Mouse (Mus musculus) MEL (cell line): ENCODE measurements around the gene Ifit3. TPM values are rescaled to one million over a fixed set of nuclear protein-coding genes. Genes with fewer than 3 reads are reported as not detected.

Source experiments
- DNase-seq: peaks from one replicate; pipeline ENCODE4 v3.0.0; 2011; ENCODE audit warnings: low read depth, low spot score
- H3K27ac ChIP-seq: 2 replicates; pipeline ENCODE4 v1.5.1; 2012; ENCODE audit warnings: low read depth, mild to moderate bottlenecking, control low read depth, low read length, moderate library complexity; ENCODE audit not compliant: control insufficient read depth
- H3K27me3 ChIP-seq, 2 experiments: fragments of 150-350 bp in 1 of 2; sonication (generic) in 1 of 2; 2 replicates each; pipeline ENCODE4 v1.6.1; 2012; ENCODE audit warnings: low read length in 2 of 2, mild to moderate bottlenecking in 2 of 2, improper control_type of control experiment in 1 of 2, moderate library complexity in 1 of 2; ENCODE audit not compliant: insufficient read depth in 2 of 2, control insufficient read depth in 1 of 2
- H3K36me3 ChIP-seq, 2 experiments: 2 replicates each; pipeline ENCODE4 v1.6.1; 2012 to 2014; ENCODE audit warnings: low read length in 2 of 2, improper control_type of control experiment in 1 of 2, inconsistent platforms in 1 of 2, mild to moderate bottlenecking in 1 of 2; ENCODE audit not compliant: insufficient read depth in 2 of 2, control insufficient read depth in 1 of 2
- H3K4me1 ChIP-seq, 2 experiments: fragments of 150-350 bp in 1 of 2; sonication (generic) in 1 of 2; 2 replicates each; pipeline ENCODE4 v1.6.1; 2012; ENCODE audit warnings: low read length in 2 of 2, improper control_type of control experiment in 1 of 2, mild to moderate bottlenecking in 1 of 2; ENCODE audit not compliant: insufficient read depth in 2 of 2, control insufficient read depth in 1 of 2
- H3K4me3 ChIP-seq, 2 experiments: fragments of 150-350 bp in 1 of 2; sonication (generic) in 1 of 2; 2 replicates each; pipeline ENCODE4 v1.5.1; 2012; ENCODE audit warnings: low read depth in 2 of 2, low read length in 2 of 2, mild to moderate bottlenecking in 2 of 2, moderate library complexity in 2 of 2, control low read depth in 1 of 2, improper control_type of control experiment in 1 of 2; ENCODE audit not compliant: control insufficient read depth in 1 of 2, insufficient read depth in 1 of 2
- H3K79me2 ChIP-seq: 2 replicates; pipeline ENCODE4 v1.6.1; 2012; ENCODE audit warnings: mild to moderate bottlenecking, low read length, moderate library complexity; ENCODE audit not compliant: control insufficient read depth, poor library complexity, insufficient read depth
- H3K9ac ChIP-seq: 2 replicates; pipeline ENCODE4 v1.6.1; 2012; ENCODE audit warnings: low read depth, mild to moderate bottlenecking, control low read depth, low read length, moderate library complexity; ENCODE audit not compliant: control insufficient read depth, poor library complexity, severe bottlenecking
- H3K9me3 ChIP-seq: fragments of 150-350 bp; sonication (generic); replicated peaks from 2 replicates; pipeline ENCODE4 v1.6.1; 2012; ENCODE audit warnings: mild to moderate bottlenecking, low read length, improper control_type of control experiment, moderate library complexity; ENCODE audit not compliant: insufficient read depth
- BHLHE40 ChIP-seq: IDR thresholded peaks from 2 replicates; pipeline ENCODE4 v1.6.1; 2012; ENCODE audit warnings: low read depth, mild to moderate bottlenecking, inconsistent platforms, low read length, improper control_type of control experiment, borderline replicate concordance
- CHD1 ChIP-seq: IDR thresholded peaks from 2 replicates; pipeline ENCODE4 v1.6.1; 2012; ENCODE audit warnings: low read depth, mild to moderate bottlenecking, inconsistent platforms, low read length, improper control_type of control experiment
- CHD2 ChIP-seq: IDR thresholded peaks from 2 replicates; pipeline ENCODE4 v1.6.1; 2011; ENCODE audit warnings: low read length, improper control_type of control experiment
- E2F4 ChIP-seq: IDR thresholded peaks from 2 replicates; pipeline ENCODE4 v1.6.1; 2011; ENCODE audit warnings: low read depth, low read length, improper control_type of control experiment, borderline replicate concordance
- ELF1 ChIP-seq: IDR thresholded peaks from 2 replicates; pipeline ENCODE4 v1.6.1; 2014; ENCODE audit warnings: low read depth, mild to moderate bottlenecking, inconsistent platforms, low read length, improper control_type of control experiment, moderate library complexity
- ETS1 ChIP-seq: IDR thresholded peaks from 2 replicates; pipeline ENCODE4 v1.6.1; 2012; ENCODE audit warnings: low read depth, mild to moderate bottlenecking, inconsistent platforms, low read length, improper control_type of control experiment, moderate library complexity
- GABPA ChIP-seq: IDR thresholded peaks from 2 replicates; pipeline ENCODE4 v1.6.1; 2012; ENCODE audit warnings: low read depth, mild to moderate bottlenecking, inconsistent platforms, low read length, improper control_type of control experiment, moderate library complexity
- HCFC1 ChIP-seq: IDR thresholded peaks from 2 replicates; pipeline ENCODE4 v1.6.1; 2012; ENCODE audit warnings: low read depth, mild to moderate bottlenecking, inconsistent platforms, low read length, improper control_type of control experiment, moderate library complexity
- JUND ChIP-seq: IDR thresholded peaks from 2 replicates; pipeline ENCODE4 v1.6.1; 2011; ENCODE audit warnings: low read depth, mild to moderate bottlenecking, improper control_type of control experiment, low read length
- MAFK ChIP-seq: IDR thresholded peaks from 2 replicates; pipeline ENCODE4 v1.6.1; 2011; ENCODE audit warnings: low read depth, mild to moderate bottlenecking, low read length, improper control_type of control experiment, borderline replicate concordance
- MAZ ChIP-seq: IDR thresholded peaks from 2 replicates; pipeline ENCODE4 v1.6.1; 2012; ENCODE audit warnings: low read depth, mild to moderate bottlenecking, inconsistent platforms, low read length, improper control_type of control experiment
- NRF1 ChIP-seq: IDR thresholded peaks from 2 replicates; pipeline ENCODE4 v1.6.1; 2014; ENCODE audit warnings: low read depth, mild to moderate bottlenecking, inconsistent platforms, low read length, improper control_type of control experiment, moderate library complexity; ENCODE audit not compliant: poor library complexity, insufficient read depth, severe bottlenecking
- POLR2A ChIP-seq, 2 experiments: IDR thresholded peaks; 2 replicates each; pipeline ENCODE4 v1.6.1; 2011 to 2012; ENCODE audit warnings: low read length in 2 of 2, mild to moderate bottlenecking in 2 of 2, control low read depth in 1 of 2, improper control_type of control experiment in 1 of 2, low read depth in 1 of 2, moderate library complexity in 1 of 2; ENCODE audit not compliant: control insufficient read depth in 1 of 2, insufficient read depth in 1 of 2, poor library complexity in 1 of 2
- POLR2AphosphoS2 ChIP-seq: IDR thresholded peaks from 2 replicates; pipeline ENCODE4 v1.6.1; 2011; ENCODE audit warnings: low read length, improper control_type of control experiment
- POLR2AphosphoS5 ChIP-seq: IDR thresholded peaks from 2 replicates; pipeline ENCODE4 v1.6.1; 2012; ENCODE audit warnings: low read depth, borderline replicate concordance, mild to moderate bottlenecking, inconsistent platforms, low read length, moderate library complexity, mixed read lengths
- RAD21 ChIP-seq: IDR thresholded peaks from 2 replicates; pipeline ENCODE4 v1.6.1; 2011; ENCODE audit warnings: mild to moderate bottlenecking, low read depth, low read length, improper control_type of control experiment
- RCOR1 ChIP-seq: IDR thresholded peaks from 2 replicates; pipeline ENCODE4 v1.6.1; 2012; ENCODE audit warnings: low read depth, mild to moderate bottlenecking, inconsistent platforms, low read length, improper control_type of control experiment
- SIN3A ChIP-seq: IDR thresholded peaks from 2 replicates; pipeline ENCODE4 v1.6.1; 2012; ENCODE audit warnings: low read length, improper control_type of control experiment, inconsistent platforms
- TAL1 ChIP-seq: IDR thresholded peaks from 2 replicates; pipeline ENCODE4 v1.6.1; 2012; ENCODE audit warnings: mild to moderate bottlenecking, inconsistent platforms, low read length, moderate library complexity, mixed read lengths
- TCF12 ChIP-seq: IDR thresholded peaks from 2 replicates; pipeline ENCODE4 v1.6.1; 2014; ENCODE audit warnings: low read depth, mild to moderate bottlenecking, inconsistent platforms, low read length, improper control_type of control experiment, moderate library complexity
- UBTF ChIP-seq: IDR thresholded peaks from 2 replicates; pipeline ENCODE4 v1.6.1; 2012; ENCODE audit warnings: low read depth, mild to moderate bottlenecking, inconsistent platforms, low read length, improper control_type of control experiment, moderate library complexity, borderline replicate concordance; ENCODE audit not compliant: insufficient read depth
- ZC3H11A ChIP-seq: IDR thresholded peaks from 2 replicates; pipeline ENCODE4 v1.6.1; 2012; ENCODE audit warnings: low read depth, mild to moderate bottlenecking, inconsistent platforms, low read length, improper control_type of control experiment
- ZKSCAN1 ChIP-seq: IDR thresholded peaks from 2 replicates; pipeline ENCODE4 v1.6.1; 2012; ENCODE audit warnings: low read depth, mild to moderate bottlenecking, inconsistent platforms, low read length, improper control_type of control experiment, moderate library complexity
- ZMIZ1 ChIP-seq: IDR thresholded peaks from 2 replicates; pipeline ENCODE4 v1.6.1; 2012; ENCODE audit warnings: low read depth, mild to moderate bottlenecking, inconsistent platforms, low read length, improper control_type of control experiment, moderate library complexity
- ZNF384 ChIP-seq: IDR thresholded peaks from 2 replicates; pipeline ENCODE4 v1.6.1; 2012; ENCODE audit warnings: low read depth, mild to moderate bottlenecking, inconsistent platforms, low read length, improper control_type of control experiment
- polyA plus RNA-seq, 2 experiments: library from polyadenylated mRNA; stranded (reverse) in 1 of 2; unstranded in 1 of 2; fragments of >175 nt in 1 of 2; fragments of >200 nt in 1 of 2; gene quantifications; 2 replicates each; pipeline versions ENCODE4 v1.2.1 to v1.2.4; 2012; ENCODE audit warnings: low replicate concordance in 2 of 2, low read depth in 1 of 2; ENCODE audit not compliant: insufficient read length in 2 of 2, insufficient read depth in 1 of 2, missing spikeins in 1 of 2
- total RNA-seq: library from RNA; depleted of rRNA; stranded (reverse); fragments of 300-350 nt; gene quantifications from 2 replicates; pipeline ENCODE4 v1.2.3, GENCODE M21; 2012

Gene Ifit3
- total and polyA plus RNA-seq, 3 experiments = 0.10 TPM; not detected in 2

- Histone ChIP-seq H3K9ac (no peak overlapping the region), H3K4me3 (no peak overlapping the region), H3K4me1 (no peaks in the 10 kb centered on the region), H3K27ac (no peak overlapping the region), H3K79me2 (no peaks in the 10 kb centered on the region), H3K27me3 (peaks cover 2 to 6% of the 10 kb centered on the region in 2 experiments; a peak in 3 of 4 replicates), H3K36me3 (no peaks in the 10 kb centered on the region), H3K9me3 (no peaks in the 10 kb centered on the region)
- DNase-seq = no peak
- TF ChIP-seq TCF12 (no peak), ZNF384 (no peak), BHLHE40 (no peak), SIN3A (no peak), POLR2AphosphoS5 (no peak), ZMIZ1 (no peak), CHD2 (no peak), UBTF (no peak)
Observed at GRCm38 (mm10) chr19:34627496-34627895, 44.2 kb downstream of the Ifit3 start.

- Histone ChIP-seq H3K27ac (no peak overlapping the region), H3K9me3 (no peaks in the 10 kb centered on the region), H3K4me1 (no peaks in the 10 kb centered on the region), H3K27me3 (peaks cover 2% of the 10 kb centered on the region in 2 experiments), H3K4me3 (no peak overlapping the region), H3K79me2 (no peaks in the 10 kb centered on the region), H3K36me3 (no peaks in the 10 kb centered on the region), H3K9ac (no peak overlapping the region)
- DNase-seq = no peak
- TF ChIP-seq JUND (no peak), ELF1 (no peak), POLR2AphosphoS2 (no peak), HCFC1 (no peak), CHD1 (no peak), RCOR1 (no peak), ZKSCAN1 (no peak), ETS1 (no peak), RAD21 (no peak), TCF12 (no peak), ZC3H11A (no peak), E2F4 (no peak), TAL1 (no peak), NRF1 (no peak), POLR2A (IDR thresholded peaks at IDR 0.05; ENCODE audit: control insufficient read depth in 1 of 2, insufficient read depth in 1 of 2, low read depth in 1 of 2, low read length in 2 of 2, poor library complexity in 1 of 2) (no peak), MAZ (no peak), ZNF384 (no peak), MAFK (no peak), GABPA (no peak)
Observed at GRCm38 (mm10) chr19:34631487-34631886, 48.2 kb downstream of the Ifit3 start.
